Mouse (Mus musculus): ENCODE results near the gene Nif3l1.

DNA sequence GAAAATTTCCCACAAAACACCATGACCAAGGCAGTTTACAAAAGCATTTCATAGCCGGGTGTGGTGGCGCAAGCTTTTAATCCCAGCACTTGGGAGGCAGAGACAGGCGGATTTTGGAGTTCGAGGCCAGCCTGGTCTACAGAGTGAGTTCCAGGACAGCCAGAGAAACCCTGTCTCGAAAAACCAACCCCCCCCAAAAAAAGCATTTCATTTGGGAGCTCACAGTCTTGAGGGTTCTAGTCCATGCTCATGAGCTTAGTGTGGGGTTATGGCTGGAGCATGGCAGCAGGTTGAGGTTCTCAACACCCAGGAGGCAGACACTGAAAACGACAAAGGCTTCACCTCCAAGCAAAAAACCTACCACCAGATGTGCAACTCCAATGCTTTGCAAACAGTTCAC is 36.8 kb upstream of the Nif3l1 start:
- TF ChIP-seq POLR2A (IDR thresholded peaks at IDR 0.05; ENCODE audit: insufficient read depth, low read depth, low read length) (no peak), CTCF (IDR thresholded peaks at IDR 0.05; ENCODE audit: insufficient read depth, low read depth, low read length) (no peak)

All from olfactory bulb, adult 2 months (tissue).